Mouse (Mus musculus) thymus, postnatal 4 days (tissue): ENCODE data around the gene Setd2.
A peak's percentile ranks its signal among the peaks of the same experiment; 100 is the strongest.

Experiments used
- DNase-seq: peaks from one replicate; pipeline ENCODE4 v3.0.0; 2021

The Setd2 gene

GRCm38 (mm10) chr9:110532538-110533291 is at the start of gene Setd2:
TSS of gene Setd2 (plus strand) at chr9:110532597.
- peak; percentile 85 for DNase-seq

- DNase-seq, result no peak
Measured at GRCm38 (mm10) chr9:110488841-110489240, 43.6 kb upstream of the Setd2 start.

DNA sequence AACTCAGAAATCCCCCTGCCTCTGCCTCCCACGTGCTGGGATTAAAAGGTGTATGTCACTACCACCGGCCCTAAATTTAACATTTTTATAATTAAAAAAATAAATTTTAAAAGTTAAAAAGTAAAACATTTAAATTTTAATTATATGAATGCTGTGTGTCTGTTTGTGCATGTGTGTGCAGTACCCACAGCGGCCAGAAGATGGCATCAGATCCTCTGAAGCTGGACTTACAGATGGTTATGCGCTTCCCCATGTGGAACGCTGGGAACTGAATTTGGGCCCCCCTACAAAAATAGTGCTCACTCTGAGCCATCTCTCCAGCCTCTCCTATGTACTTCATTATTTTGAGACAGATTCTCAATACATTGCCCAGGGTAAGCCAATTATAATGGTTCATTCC is 41.5 kb upstream of the Setd2 start:
- DNase-seq, result peak; percentile 69

DNA sequence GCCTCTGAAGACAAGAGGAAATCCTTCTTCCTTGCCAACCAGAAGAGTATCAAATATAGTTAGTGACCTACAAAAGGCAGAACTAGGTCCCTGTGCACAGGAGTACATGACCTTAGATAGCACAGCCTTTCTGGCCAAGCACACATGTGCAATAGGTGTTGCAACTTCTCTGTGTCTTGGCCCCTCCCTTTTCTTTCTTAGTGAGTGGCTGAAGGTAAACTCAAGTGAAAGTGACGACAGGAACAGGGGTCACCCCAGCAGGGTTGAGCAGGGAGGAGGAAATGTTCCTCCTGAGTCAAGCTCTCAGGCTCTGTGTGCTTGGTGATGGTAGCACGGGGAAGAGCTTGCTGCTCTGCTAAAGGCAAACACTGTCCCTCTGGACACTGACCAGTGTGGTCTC is 6.7 kb upstream of the Setd2 start:
- no peak for DNase-seq

DNA sequence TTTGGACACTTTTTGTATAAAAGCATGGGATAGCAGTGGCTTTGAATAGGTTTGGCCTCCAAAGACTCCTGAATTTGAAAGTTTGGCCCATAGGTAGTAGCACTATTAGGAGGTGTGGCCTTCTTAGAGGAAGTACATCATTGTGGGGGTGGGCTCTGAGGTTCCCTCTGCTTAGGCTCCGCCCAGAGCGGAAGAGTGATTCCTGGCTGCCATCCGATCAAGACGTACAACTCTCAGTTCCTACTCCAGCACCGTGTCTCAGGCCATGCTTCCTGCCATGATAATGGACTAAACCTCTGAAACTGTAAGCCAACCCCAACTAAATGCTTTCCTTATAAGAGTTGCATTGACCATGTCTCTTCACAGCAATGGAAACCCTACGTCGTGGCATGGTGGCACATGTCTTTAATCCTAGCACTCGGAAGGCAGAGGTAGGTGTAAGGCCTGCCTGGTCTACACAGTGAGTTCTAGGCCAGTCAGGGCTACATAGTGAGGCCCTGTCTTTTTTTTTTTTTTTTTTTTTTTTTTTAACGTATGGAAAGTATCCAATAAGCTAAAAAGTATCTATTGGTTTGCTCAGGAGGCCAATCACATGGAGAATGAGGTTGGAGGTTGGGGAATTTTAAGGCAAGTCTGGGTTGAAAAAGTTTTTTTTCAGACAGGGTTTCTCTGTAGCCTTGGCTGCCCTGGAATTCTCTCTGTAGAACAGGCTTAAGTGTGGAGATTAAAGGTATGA is 3.2 kb upstream of the Setd2 start:
- DNase-seq, result no peak

DNA sequence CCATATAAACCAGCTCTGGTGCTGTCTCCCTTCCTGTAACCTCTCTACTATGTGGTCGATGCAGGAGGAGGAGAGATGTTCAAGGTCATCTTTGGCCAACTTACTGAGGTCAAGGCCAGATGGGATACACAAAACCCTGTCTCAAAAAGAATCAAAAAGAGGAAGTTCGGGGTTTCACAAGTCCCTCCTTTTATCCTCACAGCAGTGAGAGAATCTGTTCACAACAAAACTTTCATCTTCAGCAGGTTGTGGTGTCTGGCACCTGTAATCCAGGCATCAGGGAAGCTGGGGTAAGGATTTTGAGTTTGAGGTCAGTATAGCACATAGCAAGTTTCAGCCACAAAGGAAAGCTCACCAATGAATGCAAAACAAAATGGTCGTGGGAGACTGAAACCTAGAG is 1.7 kb upstream of the Setd2 start:
- DNase-seq, result no peak

DNA sequence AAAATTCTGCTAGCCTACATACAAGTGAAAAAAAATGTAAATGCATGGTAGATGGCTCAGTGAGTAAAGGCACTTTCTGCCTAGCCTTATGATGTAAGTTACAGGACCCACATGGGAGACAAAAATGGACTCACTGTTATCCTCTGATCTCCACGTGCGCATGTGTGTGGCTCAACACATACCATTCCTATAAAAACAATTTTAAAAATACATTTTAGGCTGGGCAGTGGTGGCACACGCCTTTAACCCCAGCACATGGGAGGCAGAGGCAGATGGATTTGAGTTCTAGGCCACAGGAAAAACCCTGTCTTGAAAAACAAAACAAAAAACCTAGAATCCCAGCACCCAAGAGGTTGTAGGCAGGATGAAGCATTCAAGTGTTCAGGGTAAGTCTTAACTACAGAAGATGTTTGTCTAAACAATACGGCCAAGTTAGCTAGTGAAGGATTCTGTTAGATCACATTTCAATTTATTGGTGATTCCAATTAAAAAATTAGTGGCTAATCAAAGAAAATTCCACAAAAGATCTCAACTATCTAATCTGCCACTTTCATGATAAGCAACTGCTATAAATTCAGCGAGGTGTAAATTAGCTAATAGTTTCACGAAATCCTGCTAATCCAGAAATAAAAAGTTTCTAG is 1.1 kb upstream of the Setd2 start:
- no peak for DNase-seq

DNA sequence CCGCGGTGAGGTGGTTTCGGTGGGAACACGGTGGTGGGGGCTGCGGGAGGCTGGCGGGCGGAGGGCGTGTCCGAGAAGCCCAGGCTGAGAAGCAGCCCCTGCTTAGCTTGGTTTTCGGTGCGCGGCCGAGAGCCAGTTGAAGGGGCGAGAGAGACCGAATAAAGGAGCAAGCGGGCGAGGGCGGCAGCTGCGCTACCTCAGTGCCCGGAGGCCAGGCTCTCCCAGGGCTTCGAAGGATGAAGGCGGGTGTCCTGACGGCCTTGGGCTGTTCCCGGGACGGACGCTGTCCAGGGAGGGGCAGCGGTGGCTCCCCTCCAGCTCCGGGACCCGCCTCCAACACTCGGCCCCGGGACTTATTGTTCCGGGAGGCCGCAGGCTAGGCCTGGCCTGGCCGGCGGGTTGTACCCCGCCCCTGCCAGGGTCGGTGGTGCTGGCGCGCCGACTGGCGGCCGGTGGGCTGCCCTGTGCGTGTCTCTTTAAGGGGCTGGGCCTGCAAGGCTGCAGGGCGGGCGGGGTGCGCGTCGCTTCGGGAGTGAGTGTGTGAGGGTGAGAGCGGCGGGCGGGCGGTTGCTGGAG is 395 bp upstream of the Setd2 start:
- DNase-seq, result peak; percentile 96

DNA sequence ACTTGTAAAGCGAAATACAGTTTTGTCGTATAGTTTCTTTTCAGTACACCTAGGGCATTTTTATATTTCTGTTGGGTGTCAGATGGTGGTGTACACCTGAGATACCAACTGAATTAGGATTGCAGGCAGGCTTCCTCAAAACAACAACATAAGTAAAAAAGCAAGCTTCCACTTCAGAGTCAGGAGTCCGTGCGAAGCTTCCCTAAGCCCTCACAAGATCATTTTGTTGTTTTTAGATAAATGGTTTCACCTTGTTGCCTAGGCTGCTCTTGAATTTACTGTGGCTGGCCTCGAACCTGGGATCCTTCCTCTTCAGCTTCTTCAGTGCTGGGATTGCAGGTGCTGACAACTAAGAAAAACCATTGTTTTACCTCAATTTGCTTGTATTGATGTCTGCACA is 1.2 kb downstream of the Setd2 start:
- peak; percentile 45 for DNase-seq

GRCm38 (mm10) chr9:110535114-110535513 is 2.7 kb downstream of the Setd2 start:
- DNase-seq, result no peak

- no peak for DNase-seq
Measured at GRCm38 (mm10) chr9:110536636-110537035, 4.2 kb downstream of the Setd2 start.

DNA sequence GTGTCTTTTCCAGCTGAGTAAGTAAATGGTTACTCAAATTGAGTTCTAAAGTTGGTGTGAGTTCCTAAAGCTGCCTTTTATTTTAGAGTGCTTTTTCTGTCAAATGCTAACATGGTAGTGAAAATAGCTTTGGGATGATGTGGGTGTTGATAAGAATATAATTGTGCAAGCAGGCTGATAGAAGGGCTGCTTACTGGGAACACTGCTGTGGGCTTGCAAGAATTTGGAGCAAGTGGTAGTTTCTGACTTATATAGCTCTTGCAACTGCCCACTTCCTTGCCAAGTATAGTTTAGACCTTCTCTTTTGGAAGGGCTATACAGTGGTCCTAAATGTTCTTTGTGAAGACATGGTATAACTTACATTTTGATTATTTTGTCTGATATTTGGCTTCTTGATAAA is 6.1 kb downstream of the Setd2 start:
- DNase-seq, result no peak

GRCm38 (mm10) chr9:110541988-110542387 is 9.6 kb downstream of the Setd2 start:
- no peak for DNase-seq

DNA sequence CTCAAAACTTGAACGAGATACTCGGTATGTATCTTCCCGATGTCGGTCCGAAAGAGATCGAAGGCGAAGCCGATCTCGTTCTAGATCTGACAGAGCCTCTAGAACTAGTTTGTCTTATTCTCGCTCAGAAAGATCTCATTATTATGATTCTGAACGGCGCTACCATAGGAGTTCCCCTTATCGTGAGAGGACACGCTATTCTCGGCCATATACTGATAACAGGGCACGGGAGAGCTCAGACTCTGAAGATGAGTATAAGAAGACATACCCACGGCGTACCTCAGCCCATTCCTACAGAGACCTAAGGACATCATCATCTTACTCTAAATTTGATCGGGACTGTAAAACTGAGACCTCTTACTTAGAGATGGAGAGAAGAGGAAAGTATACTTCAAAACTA is 15.9 kb downstream of the Setd2 start:
- no peak for DNase-seq

DNA sequence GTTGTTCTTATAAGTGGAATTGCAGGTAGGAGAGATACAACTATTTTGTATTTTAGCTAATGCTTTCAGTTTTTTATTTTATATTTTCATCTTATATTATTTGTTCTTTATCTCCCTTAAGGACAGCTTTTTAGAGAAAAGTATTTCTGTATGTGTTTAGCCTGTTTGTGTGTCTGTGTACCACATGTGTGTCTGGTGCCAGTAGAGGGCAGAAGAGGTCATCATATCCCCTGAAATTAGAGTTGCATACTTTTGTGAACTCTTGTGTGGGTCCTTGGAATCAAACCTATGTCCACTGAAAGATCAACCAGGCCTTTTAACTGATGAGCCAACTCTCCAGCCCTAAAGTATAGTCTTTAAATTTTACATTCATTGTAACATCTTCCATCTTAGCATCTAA is 35.9 kb downstream of the Setd2 start:
- DNase-seq, result no peak

GRCm38 (mm10) chr9:110582161-110582560 is 49.8 kb downstream of the Setd2 start:
- DNase-seq, result no peak

DNA sequence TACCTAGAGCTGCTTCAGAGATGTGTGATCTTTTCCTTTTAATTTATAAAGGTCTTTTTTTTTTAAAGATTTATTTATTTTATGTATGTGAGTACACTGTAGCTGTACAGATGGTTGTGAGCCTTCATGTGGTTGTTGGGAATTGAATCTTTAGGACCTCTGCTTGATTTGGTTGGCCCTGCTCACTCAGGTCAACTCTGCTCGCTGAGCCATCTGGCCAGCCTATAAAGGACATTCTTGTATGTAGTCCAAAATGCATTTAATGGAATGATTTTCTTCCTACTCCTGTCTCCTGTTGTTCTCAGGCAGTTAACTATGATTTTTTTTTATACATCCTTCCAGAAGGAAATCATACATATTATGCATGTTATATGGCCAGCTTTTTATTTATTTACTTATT is 51.1 kb downstream of the Setd2 start:
- DNase-seq, result no peak

- DNase-seq, result no peak
Measured at GRCm38 (mm10) chr9:110611471-110611870, 79.1 kb downstream of the Setd2 start.

DNA sequence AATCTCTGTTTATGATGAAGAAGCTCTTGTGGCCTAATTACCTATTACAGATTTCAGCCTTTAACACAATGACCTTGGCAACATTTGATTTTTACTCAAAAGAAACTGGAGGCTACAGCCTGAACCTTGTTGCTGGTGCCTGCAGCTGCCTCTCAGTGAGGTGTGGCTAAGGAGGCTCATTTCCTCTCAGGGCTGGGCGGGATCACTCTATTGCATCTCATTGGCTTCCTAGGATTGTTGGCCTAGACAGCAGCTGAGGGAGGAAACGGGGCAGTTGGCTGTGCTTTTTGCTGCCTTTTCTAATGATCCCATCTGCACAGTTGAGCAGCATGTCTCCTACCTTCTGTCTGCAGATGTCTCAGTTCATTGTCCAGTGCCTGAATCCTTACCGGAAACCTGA is 84.7 kb downstream of the Setd2 start:
- DNase-seq, result peak; percentile 28

GRCm38 (mm10) chr9:110620180-110620579 is 87.8 kb downstream of the Setd2 start:
- peak; percentile 42 for DNase-seq

- no peak for DNase-seq
Measured at GRCm38 (mm10) chr9:110620685-110621084, 88.3 kb downstream of the Setd2 start.

DNA sequence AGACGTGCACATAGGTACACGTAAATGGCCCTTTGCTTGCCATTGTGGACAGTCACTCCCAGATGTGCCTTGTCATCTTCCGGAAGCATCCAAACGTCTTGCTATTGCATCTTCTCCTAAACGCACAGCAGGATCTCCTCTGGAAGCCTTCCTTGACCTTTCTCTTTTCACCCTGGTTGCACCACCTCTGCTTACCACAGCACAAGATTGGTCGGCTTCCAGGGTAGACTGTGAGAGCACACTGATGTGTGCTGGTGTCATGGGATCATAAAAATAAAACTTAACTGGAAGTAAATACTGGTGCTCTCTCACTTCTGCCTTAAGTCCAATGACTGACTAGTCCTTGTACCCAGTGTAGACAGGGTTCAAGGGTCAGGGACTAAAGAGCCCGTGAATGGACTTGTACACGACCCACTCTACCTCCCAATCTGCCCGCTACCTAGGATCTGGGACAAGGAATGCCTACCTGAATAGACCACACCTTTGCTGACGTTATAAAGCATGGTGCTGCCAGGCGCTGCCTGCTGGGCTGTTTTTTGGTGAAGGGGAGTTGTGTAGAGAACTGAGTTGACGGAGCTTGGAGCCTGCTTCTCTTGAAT is 90.3 kb downstream of the Setd2 start:
- DNase-seq, result no peak
